Mouse (Mus musculus): ENCODE data around the gene Olfr1475.
"Not testable (repeated sequence)": the region's sequence is repeated elsewhere in the genome, so short reads cannot be mapped to it uniquely, and the experiment has no call there.

The Olfr1475 gene

DNA sequence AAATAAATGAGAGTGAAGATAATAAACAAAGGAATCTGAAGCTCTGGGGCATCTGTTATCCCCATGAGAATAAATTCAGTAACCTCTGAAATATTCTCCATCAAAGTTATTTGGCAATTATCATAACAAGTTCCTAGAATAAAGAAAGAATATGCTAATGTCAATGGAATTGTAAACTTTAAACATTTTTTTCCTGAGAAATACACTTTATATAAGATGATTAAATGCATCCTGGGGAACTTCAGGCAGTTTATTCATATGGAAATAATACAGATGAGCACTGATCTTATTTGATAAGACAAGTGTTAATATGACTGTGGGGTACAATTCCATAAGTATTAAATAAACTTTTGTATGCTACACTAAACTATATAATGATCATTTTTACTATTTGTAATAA lies at the start of gene Olfr1475:
Gene Olfr1475, minus strand, starts transcription at position 101 of the 400 bp plus-strand sequence.
- no peak for DNase-seq (ENCODE audit: low spot score in 2 of 2)

DNA sequence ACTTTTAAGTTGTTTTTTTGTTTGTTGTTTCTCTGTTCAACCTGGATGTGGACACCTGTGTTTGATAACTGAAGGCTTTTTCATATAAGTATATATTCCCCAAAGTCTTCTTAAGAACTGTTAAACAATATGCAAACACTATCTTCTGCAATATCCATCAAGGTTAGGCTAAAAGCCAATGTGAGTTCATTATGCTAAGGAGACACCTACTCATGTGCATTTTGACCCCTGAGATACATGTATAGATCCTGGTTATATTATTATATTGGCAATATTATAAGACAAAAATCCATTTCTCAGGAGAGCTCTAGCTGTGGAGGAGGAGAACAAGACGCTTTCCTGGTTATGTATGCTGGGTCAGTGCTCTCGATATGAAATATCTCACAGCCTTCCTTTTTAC lies 47.6 kb upstream of the Olfr1475 start, which contains the start of gene Olfr1480:
Gene Olfr1480, plus strand, starts transcription at position 301 of the 400 bp plus-strand sequence.
- no peak for DNase-seq (ENCODE audit: low spot score in 2 of 2)

DNA sequence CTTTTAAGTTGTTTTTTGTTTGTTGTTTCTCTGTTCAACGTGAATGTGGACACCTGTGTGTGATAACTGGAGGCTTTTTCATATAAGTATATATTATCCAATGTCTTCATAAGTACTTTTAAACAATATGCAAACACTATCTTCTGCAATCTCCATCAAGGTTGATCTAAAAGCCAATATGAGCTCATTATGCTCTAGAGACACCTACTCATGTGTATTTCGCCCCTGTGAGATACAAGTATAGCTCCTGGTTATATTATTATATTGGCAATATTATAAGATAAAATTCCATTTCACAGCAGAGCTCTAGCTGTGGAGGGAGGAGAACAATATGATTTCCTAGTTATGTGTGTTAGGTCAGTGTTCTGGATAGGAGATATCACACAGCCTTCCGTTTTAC lies 20.2 kb upstream of the Olfr1475 start, which contains the start of gene Olfr1477:
Gene Olfr1477, plus strand, starts transcription at position 301 of the 400 bp plus-strand sequence.
- DNase-seq (ENCODE audit: low spot score in 2 of 2): no peak

DNA sequence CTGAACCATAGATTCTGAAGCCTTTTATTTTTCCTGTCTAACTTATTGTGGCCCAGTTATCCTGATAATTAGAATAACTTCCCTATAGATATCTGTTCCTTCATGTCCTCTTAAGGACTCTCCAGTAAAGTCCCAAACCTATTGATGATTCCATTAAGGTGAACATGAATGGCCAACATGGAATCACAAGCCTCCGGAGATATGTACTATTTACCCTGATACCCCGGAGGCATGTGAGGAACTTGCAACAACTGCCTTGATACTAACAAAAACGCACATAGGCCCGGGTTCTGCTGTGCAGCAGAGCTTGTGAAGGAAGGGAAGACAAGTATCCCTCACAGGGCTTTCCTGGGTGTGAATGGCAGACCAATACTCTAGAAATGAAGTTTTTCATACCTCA lies 10.7 kb downstream of the Olfr1475 start, which contains the start of gene Olfr1474:
Gene Olfr1474, plus strand, starts transcription at position 301 of the 400 bp plus-strand sequence.
- DNase-seq (ENCODE audit: low spot score in 2 of 2): not testable (repeated sequence)

DNA sequence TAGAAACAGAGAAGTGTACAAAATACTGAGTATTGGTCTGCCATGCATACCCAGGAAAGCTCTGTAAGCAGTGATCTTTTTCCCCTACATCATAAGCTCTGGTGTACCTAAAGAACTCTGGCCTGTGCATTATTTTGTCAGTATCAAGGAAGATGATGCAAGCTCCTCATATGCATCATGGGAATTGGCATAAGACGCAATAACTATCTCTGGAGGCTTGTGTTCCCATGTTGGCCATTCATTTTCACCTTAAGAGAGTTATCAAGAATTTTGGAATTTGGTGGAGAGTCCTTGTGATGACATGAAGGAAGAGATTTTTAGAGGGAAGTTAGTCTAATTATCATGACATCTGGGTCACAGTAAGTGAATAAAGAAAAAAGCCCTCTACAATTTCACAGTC lies 24.0 kb downstream of the Olfr1475 start, which contains the start of gene Olfr1472:
Gene Olfr1472, minus strand, starts transcription at position 101 of the 400 bp plus-strand sequence.
- DNase-seq (ENCODE audit: low spot score in 2 of 2): no peak

DNA sequence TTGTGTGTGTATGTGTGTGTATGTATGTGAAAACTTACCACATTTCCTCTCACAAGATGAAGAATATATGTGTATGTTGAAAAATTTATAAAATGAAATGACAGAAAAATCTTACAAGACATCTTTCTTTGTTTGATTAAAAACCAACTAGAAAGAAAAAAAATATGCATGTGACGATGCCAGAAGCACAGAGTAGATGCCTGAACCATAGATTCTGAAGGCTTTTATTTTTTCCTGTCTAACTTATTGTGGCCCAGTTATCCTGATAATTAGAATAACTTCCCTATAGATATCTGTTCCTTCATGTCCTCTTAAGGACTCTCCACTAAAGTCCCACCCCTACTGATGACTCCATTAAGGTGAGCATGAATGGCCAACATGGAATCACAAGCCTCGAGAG lies 36.9 kb downstream of the Olfr1475 start, which contains the start of gene Olfr1471:
Gene Olfr1471, plus strand, starts transcription at position 301 of the 400 bp plus-strand sequence.
- DNase-seq (ENCODE audit: low spot score in 2 of 2): not testable (repeated sequence)
